Mouse (Mus musculus) heart, embryonic 14.5 days (tissue): ENCODE results near the gene Sh2b3. TPM values are rescaled to one million over a fixed set of nuclear protein-coding genes. Genes with fewer than 3 reads are reported as not detected.

Experiments used
- ATAC-seq: fragments of 200-750 bp; cut with Nextera tagmentation; 2 replicates; pipeline ENCODE4 v1.8.0; 2017; ENCODE audit warnings: low read depth, moderate TSS enrichment; ENCODE audit not compliant: insufficient number of reproducible peaks, insufficient read depth, low FRiP score
- H3K27ac ChIP-seq, 2 experiments: fragments of 200-500 bp in 1 of 2; fragments of 300-500 bp in 1 of 2; sonication (generic) in 1 of 2; replicated peaks in 1 of 2; 2 replicates each; pipeline ENCODE4 v1.5.1; 2012 to 2014; ENCODE audit warnings: low read depth in 2 of 2, low read length in 2 of 2, control low read depth in 1 of 2, mild to moderate bottlenecking in 1 of 2, mixed read lengths in 1 of 2; ENCODE audit not compliant: control insufficient read depth in 1 of 2, insufficient read depth in 1 of 2
- H3K27me3 ChIP-seq: fragments of 300-500 bp; sonication (generic); 2 replicates; pipeline ENCODE4 v1.6.1; 2014; ENCODE audit warnings: mild to moderate bottlenecking, low read length, control low read depth; ENCODE audit not compliant: control insufficient read depth, insufficient read depth
- H3K36me3 ChIP-seq: fragments of 300-500 bp; sonication (generic); 2 replicates; pipeline ENCODE4 v1.6.1; 2014; ENCODE audit warnings: mild to moderate bottlenecking, control low read depth, low read length, mixed read lengths; ENCODE audit not compliant: control insufficient read depth, insufficient read depth
- H3K4me1 ChIP-seq, 2 experiments: fragments of 200-500 bp in 1 of 2; fragments of 300-500 bp in 1 of 2; sonication (generic) in 1 of 2; 2 replicates each; pipeline ENCODE4 v1.6.1; 2012 to 2014; ENCODE audit warnings: low read length in 2 of 2, control low read depth in 1 of 2, mixed read lengths in 1 of 2; ENCODE audit not compliant: control insufficient read depth in 2 of 2, insufficient read depth in 2 of 2
- H3K4me2 ChIP-seq: fragments of 300-500 bp; sonication (generic); 2 replicates; pipeline ENCODE4 v1.6.1; 2014; ENCODE audit warnings: mild to moderate bottlenecking, low read length
- H3K4me3 ChIP-seq, 2 experiments: fragments of 200-500 bp in 1 of 2; fragments of 300-500 bp in 1 of 2; sonication (generic) in 1 of 2; 2 replicates each; pipeline ENCODE4 v1.5.1; 2012 to 2014; ENCODE audit warnings: low read length in 2 of 2, mild to moderate bottlenecking in 2 of 2, control low read depth in 1 of 2, low read depth in 1 of 2, moderate library complexity in 1 of 2; ENCODE audit not compliant: control insufficient read depth in 1 of 2, insufficient read depth in 1 of 2
- H3K9ac ChIP-seq: fragments of 300-500 bp; sonication (generic); 2 replicates; pipeline ENCODE4 v1.6.1; 2014; ENCODE audit warnings: mild to moderate bottlenecking, low read length
- H3K9me3 ChIP-seq: fragments of 300-500 bp; sonication (generic); 2 replicates; pipeline ENCODE4 v1.6.1; 2016; ENCODE audit warnings: low read length, control low read depth; ENCODE audit not compliant: control insufficient read depth
- WGBS: fragments of 180-500 bp; shearing (Covaris S2); extraction: QIAGEN DNeasy Blood & Tissue Kit; methylation state at CpG from one replicate; pipeline ENCODE4 v1.1.7; 2014; 5-methylcytosine and 5-hydroxymethylcytosine counted together
- polyA plus RNA-seq: library from polyadenylated mRNA; unstranded; fragments of >200 nt; fragmentation: Nextera tagmentation; extraction: Ambion mirVana; gene quantifications from 2 replicates; pipeline ENCODE4 v1.2.1, GENCODE M21; 2014

Gene Sh2b3
- polyA plus RNA-seq, 1 experiment from 2014 or later, result 18.1 TPM

DNA sequence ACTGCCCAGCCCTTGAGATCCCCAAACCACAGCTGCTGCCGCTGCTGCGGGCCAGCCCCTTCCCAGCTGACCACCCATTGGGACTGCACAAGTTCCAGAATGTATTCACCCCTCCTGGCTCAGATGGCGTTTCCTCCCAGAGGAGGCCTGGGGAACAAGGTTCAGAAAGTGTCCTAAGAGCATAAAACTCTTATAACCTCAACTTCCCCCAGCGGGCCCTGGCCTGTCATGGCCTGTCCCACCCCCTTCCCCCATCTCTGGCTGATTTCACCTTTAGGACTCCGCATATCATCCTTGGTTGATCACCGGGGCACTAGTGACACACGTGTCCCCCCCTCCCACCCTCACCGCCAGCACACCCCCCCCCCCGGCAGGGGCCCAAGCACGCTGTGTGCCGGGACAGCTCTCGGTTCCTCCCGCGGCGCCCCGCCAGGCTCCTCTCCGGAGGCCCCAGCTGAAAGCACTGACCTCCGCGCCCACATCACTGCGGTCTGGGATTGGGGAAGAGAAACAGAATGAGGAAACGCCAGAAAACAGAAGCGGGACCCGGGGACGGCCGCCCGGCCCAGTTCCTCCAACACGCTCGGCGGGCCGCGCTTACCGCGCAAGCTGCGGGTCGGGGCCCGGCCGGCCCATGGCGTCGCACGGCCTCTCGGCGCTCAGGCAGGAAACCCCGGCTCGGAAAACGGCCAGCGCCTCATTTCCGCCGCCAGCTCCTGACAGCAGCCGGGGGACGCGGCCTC lies 1.3 kb downstream of the Sh2b3 start:
- H3K4me1 ChIP-seq, result peaks cover 43 to 44% of the 10 kb centered on the region in 2 experiments
- H3K9me3 ChIP-seq, result no peaks in the 10 kb centered on the region
- H3K36me3 ChIP-seq, result 0 out of 2 replicates have a peak, but pooled peaks cover 4% of the 10 kb centered on the region
- H3K9ac ChIP-seq, result peak overlapping the region; percentile 86
- H3K4me2 ChIP-seq, result peak overlapping the region; percentile 80
- ATAC-seq, result no peak
- WGBS, result under 1% methylated on average over 51 of the region's 51 CpGs
- H3K27ac ChIP-seq, result peak overlapping the region; percentile 82 to 87
- no peaks in the 10 kb centered on the region for H3K27me3 ChIP-seq
- H3K4me3 ChIP-seq, result peak overlapping the region; percentile 90 to 96

DNA sequence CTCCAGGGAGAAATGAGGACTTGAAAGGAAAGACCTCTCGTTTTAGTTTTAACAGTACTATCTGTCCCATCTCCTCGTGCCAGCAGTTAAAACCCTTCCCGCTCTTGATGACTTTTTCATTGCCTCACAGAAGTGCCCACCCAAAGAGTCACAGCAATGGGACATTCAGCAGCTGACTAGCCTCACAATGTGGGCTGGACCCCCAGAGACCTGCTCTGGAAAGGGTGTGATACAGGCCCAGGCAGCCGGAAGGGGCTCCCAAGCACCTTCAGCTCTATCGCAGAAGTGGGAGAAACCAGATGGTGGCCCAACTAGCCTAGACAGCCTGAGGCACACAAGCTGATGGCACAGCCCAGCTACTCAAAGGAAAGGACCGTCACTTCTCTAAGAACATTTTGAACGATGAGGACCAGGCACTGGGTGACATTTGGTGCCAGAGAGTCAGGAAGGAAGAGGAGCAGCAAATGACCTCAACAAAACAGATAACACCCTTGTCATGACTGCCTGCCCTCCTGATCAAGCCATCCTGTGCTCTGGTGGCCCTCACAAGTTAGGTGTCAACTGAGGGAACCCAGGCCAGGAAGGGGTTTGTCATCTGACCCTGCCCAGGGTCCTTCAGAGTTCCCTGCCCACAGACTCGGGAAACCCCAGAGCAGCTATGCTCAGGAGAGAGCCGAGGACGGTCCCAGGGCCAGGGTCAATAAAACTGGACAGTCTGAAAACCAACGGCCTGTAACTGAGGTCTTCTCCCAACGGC lies 2.3 kb downstream of the Sh2b3 start:
- WGBS, result 23% methylated on average over 12 of the region's 12 CpGs
- H3K36me3 ChIP-seq, result 0 out of 2 replicates have a peak, but pooled peaks cover 4% of the 10 kb centered on the region
- peak overlapping the region; percentile 80 for H3K4me2 ChIP-seq
- H3K9me3 ChIP-seq, result no peaks in the 10 kb centered on the region
- no peak for ATAC-seq
- H3K27ac ChIP-seq, result peak overlapping the region; percentile 67 to 87
- peak overlapping the region; percentile 86 for H3K9ac ChIP-seq
- peak overlapping the region; percentile 90 to 96 for H3K4me3 ChIP-seq
- peaks cover 43 to 44% of the 10 kb centered on the region in 2 experiments for H3K4me1 ChIP-seq
- H3K27me3 ChIP-seq, result no peaks in the 10 kb centered on the region

DNA sequence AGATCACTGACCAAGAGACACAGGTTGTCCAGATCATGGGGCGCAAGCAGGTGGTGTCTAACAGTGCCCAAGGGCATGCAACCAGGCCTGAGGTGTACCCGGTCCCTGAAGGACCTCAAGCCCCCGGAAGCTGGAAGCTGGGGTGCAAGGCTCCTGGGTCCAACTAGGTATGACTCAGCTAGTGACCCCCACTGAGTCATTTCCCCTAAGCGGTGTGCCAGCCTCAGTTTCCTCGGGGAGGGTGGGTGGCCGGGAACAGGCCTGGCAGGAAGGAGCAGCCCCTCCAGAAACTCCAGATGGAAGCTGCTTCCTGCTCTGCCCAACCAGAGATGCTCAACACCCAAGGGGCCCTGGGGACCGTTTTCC lies 3.2 kb downstream of the Sh2b3 start:
- 0 out of 2 replicates have a peak, but pooled peaks cover 4% of the 10 kb centered on the region for H3K36me3 ChIP-seq
- peak overlapping the region; percentile 7 to 90; a peak in 2 of 4 replicates for H3K4me3 ChIP-seq
- peaks cover 43 to 45% of the 10 kb centered on the region in 2 experiments for H3K4me1 ChIP-seq
- ATAC-seq, result no peak
- no peak overlapping the region; the same call in 1 of the 2 replicates for H3K9ac ChIP-seq
- H3K27ac ChIP-seq, result peak overlapping the region; percentile 31 to 69; a peak in 2 of 4 replicates
- H3K27me3 ChIP-seq, result no peaks in the 10 kb centered on the region
- H3K9me3 ChIP-seq, result no peaks in the 10 kb centered on the region
- 65% methylated on average over 7 of the region's 7 CpGs for WGBS
- peak overlapping the region; percentile 80 for H3K4me2 ChIP-seq

GRCm38 (mm10) chr5:121833572-121834240 lies 3.7 kb downstream of the Sh2b3 start:
- Histone ChIP-seq H3K27me3 (no peaks in the 10 kb centered on the region), H3K4me1 (peaks cover 45 to 46% of the 10 kb centered on the region in 2 experiments), H3K9ac (peak overlapping the region; percentile 52), H3K9me3 (no peaks in the 10 kb centered on the region), H3K36me3 (peaks cover 5% of the 10 kb centered on the region; the same call in 1 of the 2 replicates), H3K4me2 (peak overlapping the region; percentile 80), H3K27ac (peak overlapping the region; percentile 33 to 69), H3K4me3 (peak overlapping the region; percentile 7 to 90; a peak in 2 of 4 replicates)
- ATAC-seq, result no peak
- 45% methylated on average over 10 of the region's 10 CpGs for WGBS

DNA sequence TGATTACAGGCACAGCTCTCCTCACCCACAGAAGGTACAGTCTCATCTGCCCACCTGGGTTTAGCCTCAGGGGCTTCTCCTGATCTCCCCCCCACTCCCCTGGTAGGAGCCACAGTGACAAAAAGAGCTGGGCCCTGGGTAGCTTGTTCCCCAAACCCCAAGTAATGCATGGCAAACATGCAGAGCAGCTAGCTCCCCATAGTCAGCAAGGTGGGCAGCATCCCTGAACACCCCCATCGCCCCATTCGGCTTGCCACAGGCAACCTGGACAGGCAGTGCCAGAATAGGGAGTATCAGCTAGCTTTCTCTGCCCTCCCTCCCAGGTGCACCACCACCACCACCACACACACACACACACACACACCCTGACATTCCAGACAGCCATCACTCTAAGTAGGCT lies 4.3 kb downstream of the Sh2b3 start:
- peak overlapping the region; percentile 52; the same call in 1 of the 2 replicates for H3K9ac ChIP-seq
- H3K4me2 ChIP-seq, result peak overlapping the region; percentile 80
- no peaks in the 10 kb centered on the region for H3K27me3 ChIP-seq
- peak overlapping the region in 1 of 2 experiments; percentile 90; a peak in 1 of 4 replicates for H3K4me3 ChIP-seq
- peaks cover 10% of the 10 kb centered on the region for H3K36me3 ChIP-seq
- no peaks in the 10 kb centered on the region for H3K9me3 ChIP-seq
- H3K4me1 ChIP-seq, result peaks cover 41 to 46% of the 10 kb centered on the region in 2 experiments
- ATAC-seq, result no peak
- 74% methylated on average over 2 of the region's 2 CpGs for WGBS
- H3K27ac ChIP-seq, result peak overlapping the region; percentile 33 to 69

- peak overlapping the region; percentile 40; the same call in 1 of the 2 replicates for H3K4me2 ChIP-seq
- H3K36me3 ChIP-seq, result peaks cover 16% of the 10 kb centered on the region
- no peak for ATAC-seq
- H3K9me3 ChIP-seq, result no peaks in the 10 kb centered on the region
- WGBS, result 78% methylated on average over 6 of the region's 6 CpGs
- no peak overlapping the region for H3K4me3 ChIP-seq
- peak overlapping the region in 1 of 2 experiments; percentile 69; a peak in 2 of 4 replicates for H3K27ac ChIP-seq
- no peak overlapping the region for H3K9ac ChIP-seq
- peaks cover 37 to 41% of the 10 kb centered on the region in 2 experiments for H3K4me1 ChIP-seq
- H3K27me3 ChIP-seq, result no peaks in the 10 kb centered on the region
Measured at GRCm38 (mm10) chr5:121832376-121833155, 4.9 kb downstream of the Sh2b3 start.
